Mouse (Mus musculus): ENCODE results near the gene Deup1.

The Deup1 gene

GRCm38 (mm10) chr9:15627785-15628287 is at the start of gene Deup1:
Deup1 (minus strand) TSS chr9:15627933.
- no peak for DNase-seq

- DNase-seq = no peak
Measured at GRCm38 (mm10) chr9:15672251-15672650, 44.5 kb upstream of the Deup1 start.

GRCm38 (mm10) chr9:15670002-15670527 is 42.3 kb upstream of the Deup1 start:
- no peak for DNase-seq

GRCm38 (mm10) chr9:15669452-15669851 is 41.7 kb upstream of the Deup1 start:
- no peak for DNase-seq

GRCm38 (mm10) chr9:15664606-15665005 is 36.9 kb upstream of the Deup1 start:
- no peak for DNase-seq

- DNase-seq = no peak
Measured at GRCm38 (mm10) chr9:15659069-15659468, 31.3 kb upstream of the Deup1 start.

- DNase-seq = no peak
Measured at GRCm38 (mm10) chr9:15658236-15658785, 30.6 kb upstream of the Deup1 start.

- DNase-seq = no peak
Measured at GRCm38 (mm10) chr9:15653036-15653435, 25.3 kb upstream of the Deup1 start.

GRCm38 (mm10) chr9:15649977-15650376 is 22.2 kb upstream of the Deup1 start:
- no peak for DNase-seq

GRCm38 (mm10) chr9:15627384-15627783 is 349 bp downstream of the Deup1 start:
- DNase-seq = no peak

- DNase-seq = no peak
Measured at GRCm38 (mm10) chr9:15624739-15625138, 3.0 kb downstream of the Deup1 start.

GRCm38 (mm10) chr9:15619767-15620166 is 8.0 kb downstream of the Deup1 start:
- no peak for DNase-seq

- no peak for DNase-seq
Measured at GRCm38 (mm10) chr9:15619020-15619590, 8.6 kb downstream of the Deup1 start.

GRCm38 (mm10) chr9:15617061-15617460 is 10.7 kb downstream of the Deup1 start:
- DNase-seq = no peak

- no peak for DNase-seq
Measured at GRCm38 (mm10) chr9:15616471-15616870, 11.3 kb downstream of the Deup1 start.

GRCm38 (mm10) chr9:15609280-15609930 is 18.3 kb downstream of the Deup1 start:
- no peak for DNase-seq

- DNase-seq = no peak
Measured at GRCm38 (mm10) chr9:15607601-15608000, 20.1 kb downstream of the Deup1 start.

- DNase-seq = no peak
Measured at GRCm38 (mm10) chr9:15603156-15603555, 24.6 kb downstream of the Deup1 start.

GRCm38 (mm10) chr9:15600859-15601540 is 26.7 kb downstream of the Deup1 start:
- no peak for DNase-seq

GRCm38 (mm10) chr9:15600156-15600858 is 27.4 kb downstream of the Deup1 start:
- DNase-seq = no peak

GRCm38 (mm10) chr9:15596598-15596997 is 31.1 kb downstream of the Deup1 start:
- DNase-seq = no peak

GRCm38 (mm10) chr9:15594148-15594547 is 33.6 kb downstream of the Deup1 start:
- DNase-seq = no peak

All from thymus, postnatal 25 days (tissue).